Mouse (Mus musculus): ENCODE results near the gene Ggct.

GRCm38 (mm10) chr6:54963599-54963998, 29.2 kb downstream of the Ggct start:
- no peak for TF ChIP-seq CTCF (IDR thresholded peaks at IDR 0.05; ENCODE audit: extremely low read depth, insufficient read depth, insufficient read length, insufficient replicate concordance)
- no peak for TF ChIP-seq POLR2A (IDR thresholded peaks at IDR 0.05; ENCODE audit: low read depth, low read length)

Measured in spleen, adult 2 months (tissue).